Mouse (Mus musculus) embryonic facial prominence, embryonic 11.5 days (tissue): Measurements from ENCODE around the gene Adssl1. TPM values are rescaled to one million over a fixed set of nuclear protein-coding genes. Genes with fewer than 3 reads are reported as not detected.

ENCODE experiments used
- ATAC-seq: fragments of 200-750 bp; cut with Nextera tagmentation; replicated peaks from 2 replicates; pipeline ENCODE4 v1.8.0; 2017; ENCODE audit warnings: low read depth; ENCODE audit not compliant: insufficient number of reproducible peaks, low FRiP score, low TSS enrichment
- DNase-seq: peaks from one replicate; pipeline ENCODE4 v3.0.0-alpha.2; 2015; ENCODE audit warnings: low spot score
- H3K27ac ChIP-seq: fragments of 300-500 bp; sonication (generic); replicated peaks from 2 replicates; pipeline ENCODE4 v1.5.1; 2014; ENCODE audit warnings: mild to moderate bottlenecking, low read depth, low read length, control low read depth
- H3K27me3 ChIP-seq: fragments of 300-500 bp; sonication (generic); 2 replicates; pipeline ENCODE4 v1.6.1; 2014; ENCODE audit warnings: mild to moderate bottlenecking, low read length, moderate library complexity, mixed read lengths; ENCODE audit not compliant: control insufficient read depth, insufficient read depth
- H3K36me3 ChIP-seq: fragments of 300-500 bp; sonication (generic); replicated peaks from 2 replicates; pipeline ENCODE4 v1.6.1; 2014; ENCODE audit warnings: low read depth, mild to moderate bottlenecking, low read length, moderate library complexity, mixed read lengths; ENCODE audit not compliant: control insufficient read depth, insufficient read depth
- H3K4me1 ChIP-seq: fragments of 300-500 bp; sonication (generic); 2 replicates; pipeline ENCODE4 v1.6.1; 2014; ENCODE audit warnings: low read length, mixed read lengths; ENCODE audit not compliant: control insufficient read depth, insufficient read depth
- H3K4me2 ChIP-seq: fragments of 300-500 bp; sonication (generic); 2 replicates; pipeline ENCODE4 v1.6.1; 2014; ENCODE audit warnings: low read depth, mild to moderate bottlenecking, control low read depth, low read length, moderate library complexity
- H3K4me3 ChIP-seq: fragments of 300-500 bp; sonication (generic); 2 replicates; pipeline ENCODE4 v1.5.1; 2014; ENCODE audit warnings: low read depth, low read length, control low read depth
- H3K9ac ChIP-seq: fragments of 300-500 bp; sonication (generic); replicated peaks from 2 replicates; pipeline ENCODE4 v1.6.1; 2014; ENCODE audit warnings: mild to moderate bottlenecking, control low read depth, low read length
- H3K9me3 ChIP-seq: fragments of 300-500 bp; sonication (generic); replicated peaks from 2 replicates; pipeline ENCODE4 v1.6.1; 2016; ENCODE audit warnings: mild to moderate bottlenecking, low read length, inconsistent platforms, mixed read lengths; ENCODE audit not compliant: control insufficient read depth
- WGBS: fragments of 180-500 bp; shearing (Covaris S2); extraction: QIAGEN DNeasy Blood & Tissue Kit; methylation state at CpG from one replicate; pipeline ENCODE4 v1.1.7; 2014; 5-methylcytosine and 5-hydroxymethylcytosine counted together
- polyA plus RNA-seq: library from polyadenylated mRNA; unstranded; fragments of >200 nt; fragmentation: Nextera tagmentation; extraction: Ambion mirVana; gene quantifications from 2 replicates; pipeline ENCODE4 v1.2.1, GENCODE M21; 2014

Adssl1 gene
- polyA plus RNA-seq, 1 experiment from 2014 or later, result 4.2 TPM

DNA sequence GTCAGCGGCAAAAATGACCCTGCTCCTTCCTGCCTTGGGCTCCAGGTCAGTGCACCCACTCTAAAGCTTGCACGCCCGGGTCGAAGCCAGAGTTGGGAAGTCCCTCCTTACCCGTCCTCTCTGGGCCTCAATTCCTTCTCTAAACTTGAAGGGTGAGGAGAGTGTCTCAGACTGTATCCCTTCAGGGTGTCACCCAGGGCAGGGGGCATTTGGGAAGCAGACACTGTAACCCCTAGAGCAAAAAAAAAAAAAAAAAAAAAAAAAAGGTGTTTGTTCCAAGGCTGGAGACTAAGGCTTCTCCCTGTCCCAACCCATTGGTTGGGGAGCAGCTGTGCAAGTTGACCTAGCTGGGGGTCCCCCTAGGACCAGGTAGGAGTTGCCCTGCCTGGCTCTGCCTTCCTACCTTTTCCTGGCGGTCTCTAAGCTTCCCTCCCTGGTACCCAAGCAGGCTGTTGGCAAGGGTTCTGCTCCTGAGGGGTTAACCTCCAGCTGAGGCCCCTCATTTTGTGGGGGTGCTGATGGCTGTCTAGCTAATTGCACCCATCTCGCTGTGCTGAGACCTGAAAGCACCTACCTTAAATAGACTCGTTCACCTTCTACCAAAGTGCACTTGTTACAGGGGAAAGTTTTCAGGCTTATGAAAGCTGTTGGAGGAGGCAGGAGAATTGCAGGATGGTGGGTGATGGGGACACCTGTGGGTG is 30.2 kb upstream of the Adssl1 start:
- H3K9ac ChIP-seq, result peak overlapping the region; percentile 60
- peaks cover 5% of the 10 kb centered on the region; the same call in 1 of the 2 replicates for H3K4me1 ChIP-seq

GRCm38 (mm10) chr12:112590566-112591239 is 29.1 kb upstream of the Adssl1 start:
- Histone ChIP-seq H3K9ac (no peak overlapping the region), H3K4me3 (no peak overlapping the region), H3K4me1 (peaks cover 5% of the 10 kb centered on the region; the same call in 1 of the 2 replicates), H3K4me2 (no peak overlapping the region), H3K27ac (no peak overlapping the region), H3K36me3 (no peaks in the 10 kb centered on the region), H3K9me3 (no peaks in the 10 kb centered on the region), H3K27me3 (peaks cover 11% of the 10 kb centered on the region)
- no peak for DNase-seq
- WGBS, result 69% methylated on average over 8 of the region's 8 CpGs
- no peak for ATAC-seq

More for the DNA sequence above, 30.2 kb upstream of the Adssl1 start:
- Histone ChIP-seq H3K9me3 (no peaks in the 10 kb centered on the region), H3K27me3 (peaks cover 11% of the 10 kb centered on the region), H3K4me3 (peak overlapping the region; percentile 52), H3K27ac (no peak overlapping the region), H3K4me2 (peak overlapping the region; percentile 90), H3K36me3 (no peaks in the 10 kb centered on the region)
- ATAC-seq (no peak), DNase-seq (no peak)
- 59% methylated on average over 8 of the region's 8 CpGs for WGBS

DNA sequence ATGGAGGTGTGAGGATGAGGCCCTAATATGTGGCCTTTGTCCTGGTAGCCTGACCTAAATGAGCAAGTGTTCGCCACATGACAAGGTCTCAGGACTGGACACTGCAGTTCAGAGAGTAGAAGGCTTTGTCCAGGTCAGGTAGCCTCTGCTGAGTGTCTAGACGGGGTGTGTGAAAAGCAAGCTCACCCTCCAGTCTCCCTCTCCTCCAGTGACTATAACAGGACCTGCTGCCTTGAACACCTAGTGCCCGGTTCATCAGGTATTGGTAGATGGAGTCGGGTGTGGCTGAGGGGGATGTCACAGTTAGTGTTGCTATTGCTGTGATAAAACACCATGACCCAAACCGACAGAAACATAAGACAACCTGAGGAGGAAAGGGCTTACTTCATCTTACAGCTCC is 28.6 kb upstream of the Adssl1 start:
- no peak for ATAC-seq
- no peaks in the 10 kb centered on the region for H3K36me3 ChIP-seq
- DNase-seq, result no peak
- WGBS, result 87% methylated on average over 5 of the region's 5 CpGs
- no peak overlapping the region for H3K27ac ChIP-seq
- H3K4me1 ChIP-seq, result peaks cover 5% of the 10 kb centered on the region; the same call in 1 of the 2 replicates
- no peak overlapping the region for H3K9ac ChIP-seq
- no peaks in the 10 kb centered on the region for H3K9me3 ChIP-seq
- H3K4me3 ChIP-seq, result no peak overlapping the region
- peaks cover 11% of the 10 kb centered on the region for H3K27me3 ChIP-seq
- no peak overlapping the region for H3K4me2 ChIP-seq

DNA sequence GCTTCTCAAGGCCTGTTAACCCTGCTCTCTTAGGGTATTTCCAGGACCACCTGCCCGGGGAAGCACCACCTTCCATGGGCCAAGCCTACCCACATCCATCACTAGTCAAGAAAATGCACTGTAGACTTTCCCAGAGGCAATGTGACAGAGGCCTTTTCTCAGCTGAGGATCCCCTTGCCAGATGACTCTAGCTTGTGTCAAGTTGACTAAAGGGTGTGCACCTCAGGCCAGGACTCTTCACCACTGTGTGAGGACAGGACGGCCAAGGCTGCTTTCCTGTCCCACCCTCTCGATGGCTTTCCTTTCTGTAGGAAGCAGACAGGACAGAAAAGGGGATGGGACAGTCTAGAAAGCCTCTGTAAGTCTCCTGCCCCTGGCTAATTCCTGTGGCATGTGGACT is 28.1 kb upstream of the Adssl1 start:
- peaks cover 5% of the 10 kb centered on the region; the same call in 1 of the 2 replicates for H3K4me1 ChIP-seq
- DNase-seq, result no peak
- no peak overlapping the region for H3K4me3 ChIP-seq
- H3K27me3 ChIP-seq, result peaks cover 11% of the 10 kb centered on the region
- no peaks in the 10 kb centered on the region for H3K36me3 ChIP-seq
- H3K27ac ChIP-seq, result no peak overlapping the region
- H3K9ac ChIP-seq, result no peak overlapping the region
- H3K4me2 ChIP-seq, result no peak overlapping the region
- WGBS, result 80% methylated on average over 3 of the region's 3 CpGs
- no peak for ATAC-seq
- no peaks in the 10 kb centered on the region for H3K9me3 ChIP-seq

- Histone ChIP-seq H3K27ac (no peak overlapping the region), H3K9me3 (no peaks in the 10 kb centered on the region), H3K4me1 (peaks cover 5% of the 10 kb centered on the region; the same call in 1 of the 2 replicates), H3K4me2 (no peak overlapping the region), H3K36me3 (no peaks in the 10 kb centered on the region), H3K27me3 (peaks cover 8% of the 10 kb centered on the region), H3K9ac (no peak overlapping the region), H3K4me3 (no peak overlapping the region)
- no peak for ATAC-seq
- no peak for DNase-seq
- 66% methylated on average over 21 of the region's 21 CpGs for WGBS
These were observed 26.7 kb upstream of the Adssl1 start for GRCm38 (mm10) chr12:112592985-112593734.

GRCm38 (mm10) chr12:112593951-112594915 is 25.6 kb upstream of the Adssl1 start:
- Histone ChIP-seq H3K4me2 (no peak overlapping the region), H3K9me3 (no peaks in the 10 kb centered on the region), H3K36me3 (no peaks in the 10 kb centered on the region), H3K27me3 (peaks cover 6% of the 10 kb centered on the region), H3K27ac (no peak overlapping the region), H3K4me3 (no peak overlapping the region), H3K4me1 (0 out of 2 replicates have a peak, but pooled peaks cover 2% of the 10 kb centered on the region), H3K9ac (no peak overlapping the region)
- ATAC-seq, result no peak
- DNase-seq, result no peak
- WGBS, result 64% methylated on average over 16 of the region's 16 CpGs

DNA sequence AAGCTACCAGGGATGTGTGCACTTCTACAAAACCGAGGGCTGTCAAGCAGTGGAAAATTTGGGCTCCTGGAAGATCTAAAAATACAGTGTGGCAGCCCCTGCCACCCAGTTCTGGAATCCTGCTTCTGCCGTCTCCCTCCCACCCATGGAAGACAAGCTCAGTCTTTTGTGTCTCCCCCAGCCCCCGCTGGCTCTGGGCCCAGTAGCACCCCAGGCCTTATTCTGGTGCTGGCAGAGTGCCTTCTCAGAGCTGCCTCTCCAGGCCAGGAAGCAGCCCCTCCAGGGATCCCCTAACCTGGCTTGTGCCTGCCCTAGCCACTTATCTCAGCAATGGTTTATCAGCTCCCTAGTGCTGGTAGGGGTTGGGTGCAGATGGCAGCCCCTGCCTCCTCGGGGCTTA is 24.9 kb upstream of the Adssl1 start:
- 54% methylated on average over 4 of the region's 4 CpGs for WGBS
- DNase-seq, result no peak

More for the DNA sequence above, 24.9 kb upstream of the Adssl1 start:
- Histone ChIP-seq H3K4me3 (no peak overlapping the region), H3K27ac (no peak overlapping the region), H3K4me2 (no peak overlapping the region), H3K4me1 (0 out of 2 replicates have a peak, but pooled peaks cover 2% of the 10 kb centered on the region), H3K36me3 (no peaks in the 10 kb centered on the region), H3K9me3 (no peaks in the 10 kb centered on the region), H3K9ac (no peak overlapping the region), H3K27me3 (peaks cover 2% of the 10 kb centered on the region; the same call in 1 of the 2 replicates)
- no peak for ATAC-seq
